Mouse (Mus musculus): ENCODE data around the gene Gigyf1. TPM values are rescaled to one million over a fixed set of nuclear protein-coding genes. Genes with fewer than 3 reads are reported as not detected.
A peak's percentile ranks its signal among the peaks of the same experiment; 100 is the strongest.

Gene Gigyf1
- polyA plus RNA-seq, 1 experiment from 2014 or later = 14.9 TPM

- DNase-seq (ENCODE audit: low spot score) = no peak
- Histone ChIP-seq H3K4me1 (replicated peaks) (peaks cover 24% of the 10 kb centered on the region), H3K36me3 (peaks cover 99% of the 10 kb centered on the region), H3K4me3 (no peak overlapping the region), H3K27me3 (ENCODE audit: insufficient read depth, poor library complexity, severe bottlenecking) (no peaks in the 10 kb centered on the region), H3K9me3 (no peaks in the 10 kb centered on the region), H3K27ac (0 out of 2 replicates have a peak overlapping the region, but pooled peaks have one; percentile 1)
- WGBS = 79% methylated on average over 9 of the region's 9 CpGs
These were observed 3.5 kb downstream of the Gigyf1 start for GRCm38 (mm10) chr5:137521861-137522260.

GRCm38 (mm10) chr5:137522711-137523110 lies 4.4 kb downstream of the Gigyf1 start:
- H3K27me3 ChIP-seq (ENCODE audit: insufficient read depth, poor library complexity, severe bottlenecking) = no peaks in the 10 kb centered on the region
- H3K4me1 ChIP-seq (replicated peaks) = peaks cover 29% of the 10 kb centered on the region
- 0 out of 2 replicates have a peak overlapping the region, but pooled peaks have one; percentile 1 for H3K27ac ChIP-seq
- WGBS = 71% methylated on average over 11 of the region's 11 CpGs
- no peak for DNase-seq (ENCODE audit: low spot score)
- H3K9me3 ChIP-seq = no peaks in the 10 kb centered on the region
- peaks cover 99% of the 10 kb centered on the region for H3K36me3 ChIP-seq
- H3K4me3 ChIP-seq = no peak overlapping the region

- H3K36me3 ChIP-seq = peaks cover 99% of the 10 kb centered on the region
- WGBS = 86% methylated on average over 25 of the region's 25 CpGs
- DNase-seq (ENCODE audit: low spot score) = no peak
- H3K9me3 ChIP-seq = no peaks in the 10 kb centered on the region
- no peaks in the 10 kb centered on the region for H3K27me3 ChIP-seq (ENCODE audit: insufficient read depth, poor library complexity, severe bottlenecking)
- peaks cover 38% of the 10 kb centered on the region for H3K4me1 ChIP-seq (replicated peaks)
- no peak overlapping the region for H3K27ac ChIP-seq
- no peak overlapping the region for H3K4me3 ChIP-seq
These were observed 5.3 kb downstream of the Gigyf1 start for GRCm38 (mm10) chr5:137523396-137524250.

- WGBS = 86% methylated on average over 8 of the region's 8 CpGs
- DNase-seq (ENCODE audit: low spot score) = no peak
- peaks cover 43% of the 10 kb centered on the region for H3K4me1 ChIP-seq (replicated peaks)
- H3K4me3 ChIP-seq = no peak overlapping the region
- peaks cover 99% of the 10 kb centered on the region for H3K36me3 ChIP-seq
- no peak overlapping the region; the same call in 1 of the 2 replicates for H3K27ac ChIP-seq
- H3K9me3 ChIP-seq = no peaks in the 10 kb centered on the region
- no peaks in the 10 kb centered on the region for H3K27me3 ChIP-seq (ENCODE audit: insufficient read depth, poor library complexity, severe bottlenecking)
These were observed 5.8 kb downstream of the Gigyf1 start for GRCm38 (mm10) chr5:137524251-137524515.

GRCm38 (mm10) chr5:137524671-137525070 lies 6.3 kb downstream of the Gigyf1 start:
- no peak overlapping the region for H3K4me3 ChIP-seq
- H3K36me3 ChIP-seq = peaks cover 99% of the 10 kb centered on the region
- peaks cover 48% of the 10 kb centered on the region for H3K4me1 ChIP-seq (replicated peaks)
- DNase-seq (ENCODE audit: low spot score) = no peak
- H3K27me3 ChIP-seq (ENCODE audit: insufficient read depth, poor library complexity, severe bottlenecking) = no peaks in the 10 kb centered on the region
- WGBS = 90% methylated on average over 13 of the region's 13 CpGs
- H3K27ac ChIP-seq = peak overlapping the region; percentile 56; the same call in 1 of the 2 replicates
- no peaks in the 10 kb centered on the region for H3K9me3 ChIP-seq

GRCm38 (mm10) chr5:137525511-137525910 lies 7.2 kb downstream of the Gigyf1 start:
- no peaks in the 10 kb centered on the region for H3K27me3 ChIP-seq (ENCODE audit: insufficient read depth, poor library complexity, severe bottlenecking)
- peak overlapping the region; percentile 56; the same call in 1 of the 2 replicates for H3K27ac ChIP-seq
- no peak for DNase-seq (ENCODE audit: low spot score)
- 78% methylated on average over 16 of the region's 16 CpGs for WGBS
- peaks cover 99% of the 10 kb centered on the region for H3K36me3 ChIP-seq
- peaks cover 56% of the 10 kb centered on the region for H3K4me1 ChIP-seq (replicated peaks)
- H3K9me3 ChIP-seq = no peaks in the 10 kb centered on the region
- H3K4me3 ChIP-seq = no peak overlapping the region

- H3K4me3 ChIP-seq = 0 out of 2 replicates have a peak overlapping the region, but pooled peaks have one; percentile 16
- peak overlapping the region; percentile 70 for H3K27ac ChIP-seq
- H3K36me3 ChIP-seq = peaks cover 91% of the 10 kb centered on the region
- peaks cover 65% of the 10 kb centered on the region for H3K4me1 ChIP-seq (replicated peaks)
- DNase-seq (ENCODE audit: low spot score) = no peak
- no peaks in the 10 kb centered on the region for H3K9me3 ChIP-seq
- WGBS = 47% methylated on average over 16 of the region's 16 CpGs
- H3K27me3 ChIP-seq (ENCODE audit: insufficient read depth, poor library complexity, severe bottlenecking) = no peaks in the 10 kb centered on the region
These were observed 8.0 kb downstream of the Gigyf1 start for GRCm38 (mm10) chr5:137526192-137526936.

- peaks cover 81% of the 10 kb centered on the region for H3K36me3 ChIP-seq
These were observed 9.1 kb downstream of the Gigyf1 start for GRCm38 (mm10) chr5:137527413-137527812.

GRCm38 (mm10) chr5:137528247-137528968 lies 10.1 kb downstream of the Gigyf1 start:
- WGBS = 89% methylated on average over 22 of the region's 22 CpGs
- Histone ChIP-seq H3K9me3 (no peaks in the 10 kb centered on the region), H3K36me3 (peaks cover 71% of the 10 kb centered on the region), H3K4me1 (replicated peaks) (peaks cover 69% of the 10 kb centered on the region), H3K27me3 (ENCODE audit: insufficient read depth, poor library complexity, severe bottlenecking) (no peaks in the 10 kb centered on the region), H3K27ac (peak overlapping the region; percentile 4; the same call in 1 of the 2 replicates), H3K4me3 (no peak overlapping the region)
- no peak for DNase-seq (ENCODE audit: low spot score)

More at GRCm38 (mm10) chr5:137527413-137527812, 9.1 kb downstream of the Gigyf1 start:
- 58% methylated on average over 1 of the region's 1 CpGs for WGBS
- H3K9me3 ChIP-seq = no peaks in the 10 kb centered on the region
- H3K4me3 ChIP-seq = peak overlapping the region; percentile 4; the same call in 1 of the 2 replicates
- H3K27ac ChIP-seq = peak overlapping the region; percentile 66
- DNase-seq (ENCODE audit: low spot score) = no peak
- peaks cover 71% of the 10 kb centered on the region for H3K4me1 ChIP-seq (replicated peaks)
- no peaks in the 10 kb centered on the region for H3K27me3 ChIP-seq (ENCODE audit: insufficient read depth, poor library complexity, severe bottlenecking)

GRCm38 (mm10) chr5:137529221-137529995 lies 11.1 kb downstream of the Gigyf1 start:
- peak overlapping the region; percentile 82 for H3K4me3 ChIP-seq
- H3K27me3 ChIP-seq (ENCODE audit: insufficient read depth, poor library complexity, severe bottlenecking) = no peaks in the 10 kb centered on the region
- peaks cover 74% of the 10 kb centered on the region for H3K4me1 ChIP-seq (replicated peaks)
- WGBS = 73% methylated on average over 15 of the region's 15 CpGs
- DNase-seq (ENCODE audit: low spot score) = no peak
- no peaks in the 10 kb centered on the region for H3K9me3 ChIP-seq
- peaks cover 61% of the 10 kb centered on the region for H3K36me3 ChIP-seq
- H3K27ac ChIP-seq = peak overlapping the region; percentile 95

GRCm38 (mm10) chr5:137530075-137530474 lies 11.7 kb downstream of the Gigyf1 start:
- WGBS = 80% methylated on average over 8 of the region's 8 CpGs
- no peak for DNase-seq (ENCODE audit: low spot score)
- H3K27me3 ChIP-seq (ENCODE audit: insufficient read depth, poor library complexity, severe bottlenecking) = no peaks in the 10 kb centered on the region
- H3K4me1 ChIP-seq (replicated peaks) = peaks cover 73% of the 10 kb centered on the region
- H3K4me3 ChIP-seq = peak overlapping the region; percentile 82
- no peaks in the 10 kb centered on the region for H3K9me3 ChIP-seq
- peak overlapping the region; percentile 95 for H3K27ac ChIP-seq
- peaks cover 54% of the 10 kb centered on the region for H3K36me3 ChIP-seq

Data from hindbrain, embryonic 10.5 days (tissue).